Mouse (Mus musculus): ENCODE data around the gene Eva1b.

Eva1b gene

DNA sequence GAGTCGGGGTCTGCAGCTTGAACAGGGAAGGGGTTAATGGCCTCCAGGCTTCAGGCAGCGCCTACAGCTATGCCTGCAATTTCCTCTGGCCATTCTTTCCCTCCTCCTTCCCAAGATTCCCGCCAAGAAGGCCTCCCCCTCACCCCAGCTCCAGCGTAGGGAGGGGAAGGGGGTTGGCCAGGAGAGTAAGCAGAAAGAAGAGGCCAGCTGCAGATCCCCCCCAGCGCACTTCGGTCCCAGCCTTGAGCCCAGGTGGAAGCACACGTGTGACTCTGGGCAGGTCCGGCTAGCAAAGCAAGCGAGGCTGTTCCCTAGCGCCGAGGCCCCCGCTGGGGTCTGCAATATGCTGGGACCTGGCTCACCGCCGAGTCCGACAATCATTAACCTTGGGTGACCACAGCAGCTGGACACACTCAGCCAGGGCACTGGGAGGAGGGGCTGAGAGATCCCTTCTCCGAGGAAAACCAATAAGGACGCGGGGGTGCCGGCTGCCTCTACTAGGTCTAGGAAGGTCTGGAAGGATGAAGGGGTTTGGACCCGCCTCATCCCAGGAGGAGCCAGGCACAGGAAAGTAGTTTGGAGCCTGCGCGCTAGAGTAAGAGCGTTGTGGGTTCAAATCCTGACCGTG is at the start of gene Eva1b:
Gene Eva1b, plus strand, starts transcription at position 212 of the 628 bp plus-strand sequence.
- DNase-seq (ENCODE audit: low spot score): peak; percentile 97

GRCm38 (mm10) chr4:126099365-126099764 is 48.2 kb upstream of the Eva1b start:
- no peak for DNase-seq (ENCODE audit: low spot score)

GRCm38 (mm10) chr4:126100764-126101163 is 46.8 kb upstream of the Eva1b start:
- DNase-seq (ENCODE audit: low spot score): no peak

DNA sequence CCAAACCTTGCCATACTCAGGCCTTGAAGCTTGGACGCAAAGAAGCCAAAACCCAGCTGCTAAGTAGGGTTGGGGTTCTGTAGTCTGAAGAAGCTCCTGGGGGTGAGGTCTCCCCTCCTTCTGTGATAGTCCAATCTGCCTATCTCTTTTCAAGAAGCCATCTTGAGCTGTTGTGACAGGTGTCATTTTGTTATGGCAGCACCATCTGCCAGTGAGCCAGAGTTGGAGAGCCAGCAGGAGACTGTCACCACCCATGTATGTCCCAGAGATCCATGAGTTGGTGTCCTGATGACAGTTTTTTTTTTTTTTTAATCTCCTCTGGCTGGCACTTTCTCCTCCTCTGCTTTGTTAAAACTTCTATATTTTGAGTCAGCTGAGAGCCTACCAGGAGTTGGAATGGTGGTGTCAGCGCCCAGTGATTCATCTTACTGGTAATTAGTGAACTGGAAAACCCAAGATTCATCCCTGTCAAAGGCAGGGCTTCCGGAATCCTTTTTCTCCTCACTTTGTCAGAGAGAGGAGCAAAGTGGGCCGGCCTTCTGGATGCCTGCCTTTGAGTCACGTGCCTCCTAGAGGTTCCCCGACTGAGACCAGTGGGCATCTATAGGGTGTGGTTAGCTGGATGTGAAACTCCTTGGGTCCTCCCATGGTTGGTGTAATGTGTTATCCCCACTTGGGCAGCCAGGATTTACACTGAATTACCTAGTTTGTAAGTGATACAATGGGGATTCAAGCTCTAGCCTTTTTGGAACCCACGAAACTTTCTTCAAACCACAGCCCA is 45.3 kb upstream of the Eva1b start:
- no peak for DNase-seq (ENCODE audit: low spot score)

- DNase-seq (ENCODE audit: low spot score): peak; percentile 91
Measured at GRCm38 (mm10) chr4:126103057-126103581, 44.4 kb upstream of the Eva1b start.

DNA sequence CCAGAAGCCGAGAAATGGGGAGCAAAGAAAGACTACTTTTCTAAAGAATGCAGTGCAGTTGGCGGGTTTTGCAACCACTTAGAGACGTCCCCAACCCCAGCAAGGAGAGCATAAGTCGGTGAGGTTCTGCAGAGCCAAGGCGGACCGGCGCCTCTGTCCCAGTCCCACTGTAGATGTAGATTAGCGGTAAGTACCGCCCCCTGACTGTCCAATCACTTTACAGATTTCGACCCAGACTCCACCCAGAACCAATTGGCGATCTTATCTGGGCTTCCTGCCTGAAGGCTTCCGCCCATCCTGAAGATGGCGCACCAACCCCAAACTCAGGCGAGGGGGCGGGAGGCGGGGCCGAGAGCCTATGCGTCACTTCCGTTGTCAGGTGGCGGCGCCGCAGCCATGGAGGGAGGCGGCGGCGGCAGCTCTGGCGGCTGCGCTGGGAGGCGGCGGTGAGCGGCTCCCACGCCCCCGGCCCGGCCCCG is 43.9 kb upstream of the Eva1b start, which contains the start of gene Stk40:
Gene Stk40, plus strand, starts transcription at position 368 of the 479 bp plus-strand sequence.
- DNase-seq (ENCODE audit: low spot score): peak; percentile 97

GRCm38 (mm10) chr4:126104261-126105075 is 43.1 kb upstream of the Eva1b start:
- DNase-seq (ENCODE audit: low spot score): peak; percentile 48

DNA sequence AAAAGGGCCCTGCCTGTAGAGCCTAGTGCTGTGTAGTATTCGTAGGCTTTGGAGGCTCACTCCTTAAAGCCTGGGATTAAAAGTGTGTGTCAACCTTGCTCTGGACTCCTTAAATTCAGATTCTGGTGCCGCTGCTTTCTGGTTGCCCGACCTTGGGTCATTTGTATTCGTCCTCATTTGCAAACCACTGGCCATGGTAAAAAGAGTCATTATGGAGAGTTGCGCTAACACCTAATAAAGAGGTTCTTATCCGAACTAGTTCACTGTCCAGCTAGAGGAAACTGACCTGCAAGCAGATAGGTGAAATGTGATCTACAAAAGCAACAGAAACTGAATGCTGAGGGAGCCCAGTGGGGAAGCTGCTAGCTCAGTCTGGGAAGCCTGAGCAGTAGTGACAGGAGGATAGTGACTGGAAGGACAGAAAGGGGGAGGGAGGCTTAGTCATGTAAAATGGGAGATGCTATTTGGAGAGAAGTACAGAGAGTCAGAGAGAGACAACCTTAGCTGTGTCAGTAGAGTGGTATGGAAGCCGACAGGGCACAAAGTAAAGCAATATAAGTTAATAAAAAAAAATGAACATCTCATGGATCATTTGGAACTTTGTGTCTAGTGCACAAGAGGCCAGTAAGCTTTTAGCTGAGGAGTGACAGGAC is 42.3 kb upstream of the Eva1b start:
- DNase-seq (ENCODE audit: low spot score): no peak

DNA sequence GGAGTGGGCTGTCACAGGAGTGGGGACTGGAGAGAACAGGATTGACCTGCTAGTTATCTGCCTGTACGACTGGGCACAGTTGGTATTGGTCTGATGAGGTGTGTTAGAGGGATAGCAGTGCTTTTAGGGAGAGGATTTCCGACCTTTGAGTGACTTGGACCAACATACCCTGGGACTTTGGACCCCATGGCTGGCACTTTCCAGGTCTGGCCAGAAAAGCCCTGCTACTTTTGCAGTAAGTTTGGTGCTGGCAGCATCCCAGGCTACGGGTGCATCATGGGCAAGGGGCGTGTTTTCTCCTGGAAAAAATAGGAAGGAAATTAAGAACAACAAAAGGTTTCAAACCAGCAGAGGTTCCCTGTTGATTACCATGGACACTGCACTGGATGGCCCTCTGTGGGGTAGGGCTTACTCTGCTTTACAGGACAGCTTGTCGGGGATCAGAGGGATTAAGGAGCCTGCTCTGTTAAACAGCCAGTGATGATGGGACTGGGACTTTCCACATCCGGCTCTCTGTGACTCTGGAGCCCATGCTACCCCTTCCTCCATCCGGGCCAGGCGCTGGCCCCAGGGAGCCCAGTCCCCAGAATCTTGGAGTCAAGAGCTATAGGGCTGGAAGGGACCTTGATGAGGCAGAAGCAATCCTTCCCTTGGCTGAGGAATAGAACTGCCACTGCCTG is 39.3 kb upstream of the Eva1b start:
- DNase-seq (ENCODE audit: low spot score): no peak

- no peak for DNase-seq (ENCODE audit: low spot score)
Measured at GRCm38 (mm10) chr4:126109613-126110373, 37.8 kb upstream of the Eva1b start.

DNA sequence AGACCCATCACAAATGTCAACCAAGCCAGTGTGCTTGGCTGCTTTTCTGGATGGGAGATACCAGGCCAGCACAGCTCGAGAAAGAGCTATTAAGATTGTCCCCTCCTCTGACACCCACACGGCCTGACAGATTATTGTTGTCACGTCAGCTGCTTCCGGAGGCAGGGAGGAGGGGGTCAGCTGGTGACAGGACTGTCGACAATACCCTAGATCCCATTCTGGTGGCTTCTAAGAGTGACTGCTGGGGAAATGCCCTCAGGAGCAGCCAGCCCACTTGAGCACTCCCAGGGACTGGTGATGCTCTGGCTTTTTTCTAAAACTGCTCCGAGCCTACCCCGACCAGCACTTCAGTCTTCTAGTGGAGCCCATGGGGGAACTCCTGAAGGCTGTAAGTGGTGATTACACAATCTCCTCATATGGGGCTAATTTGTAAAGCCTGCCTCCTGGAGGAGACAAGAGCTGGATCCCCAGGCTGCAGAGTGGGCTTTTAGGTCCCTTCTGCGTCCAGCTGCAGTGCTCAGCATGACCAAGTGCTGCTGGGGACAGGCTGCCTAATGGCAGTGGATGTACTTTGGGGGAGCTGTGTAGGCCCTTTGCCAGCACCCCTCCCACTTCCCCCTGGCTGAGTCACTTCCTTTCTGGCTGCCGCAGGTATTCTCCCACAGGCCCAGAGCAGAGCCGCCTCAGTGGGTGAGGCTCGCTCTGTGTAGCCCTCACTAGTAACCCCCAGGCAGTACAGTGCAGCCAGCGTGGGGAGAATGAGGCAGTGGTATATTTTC is 37.0 kb upstream of the Eva1b start:
- peak; percentile 47 for DNase-seq (ENCODE audit: low spot score)

DNA sequence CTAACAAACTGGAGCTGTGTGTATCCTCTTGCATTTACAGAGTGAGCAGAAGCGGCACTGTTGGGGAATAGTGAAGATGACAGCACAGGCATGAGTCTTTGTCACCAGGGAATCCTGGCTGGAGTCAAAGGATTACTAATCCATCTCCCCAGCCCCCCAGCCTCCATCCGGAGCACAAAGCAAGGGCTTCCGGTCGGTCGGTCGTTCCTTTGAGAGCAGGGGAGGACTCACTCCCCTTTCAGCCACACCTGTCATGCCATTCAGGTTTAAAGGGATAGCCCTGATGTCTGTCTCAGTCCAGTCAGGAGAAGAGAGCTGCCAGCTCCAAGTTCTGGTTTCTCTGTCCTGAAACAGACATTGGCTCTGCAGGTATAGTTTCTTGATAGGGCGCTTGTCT is 36.4 kb upstream of the Eva1b start:
- DNase-seq (ENCODE audit: low spot score): no peak

DNA sequence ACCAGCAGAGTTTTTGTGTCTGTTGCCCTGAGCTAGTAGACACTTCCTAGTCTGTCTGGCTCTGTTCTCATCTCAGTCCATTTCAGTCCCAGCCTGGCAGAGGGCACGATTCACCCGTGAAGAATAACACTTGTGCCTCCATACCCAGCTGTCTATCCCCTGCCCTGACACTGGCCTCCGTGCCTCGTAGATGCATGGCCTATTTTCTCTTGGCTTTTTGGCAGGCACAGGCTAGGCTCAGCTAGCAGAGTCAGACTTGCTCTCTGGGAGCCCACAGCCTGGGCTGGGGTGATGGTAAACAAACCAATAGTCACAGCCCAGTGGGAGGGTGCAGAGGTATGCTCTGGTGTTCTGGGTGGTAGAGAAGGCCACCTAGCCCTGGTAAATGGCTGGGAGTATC is 34.3 kb upstream of the Eva1b start:
- no peak for DNase-seq (ENCODE audit: low spot score)

- no peak for DNase-seq (ENCODE audit: low spot score)
Measured at GRCm38 (mm10) chr4:126113943-126114342, 33.6 kb upstream of the Eva1b start.

- no peak for DNase-seq (ENCODE audit: low spot score)
Measured at GRCm38 (mm10) chr4:126115411-126115810, 32.1 kb upstream of the Eva1b start.

- no peak for DNase-seq (ENCODE audit: low spot score)
Measured at GRCm38 (mm10) chr4:126115871-126116521, 31.5 kb upstream of the Eva1b start.

- DNase-seq (ENCODE audit: low spot score): no peak
Measured at GRCm38 (mm10) chr4:126117116-126117515, 30.4 kb upstream of the Eva1b start.

DNA sequence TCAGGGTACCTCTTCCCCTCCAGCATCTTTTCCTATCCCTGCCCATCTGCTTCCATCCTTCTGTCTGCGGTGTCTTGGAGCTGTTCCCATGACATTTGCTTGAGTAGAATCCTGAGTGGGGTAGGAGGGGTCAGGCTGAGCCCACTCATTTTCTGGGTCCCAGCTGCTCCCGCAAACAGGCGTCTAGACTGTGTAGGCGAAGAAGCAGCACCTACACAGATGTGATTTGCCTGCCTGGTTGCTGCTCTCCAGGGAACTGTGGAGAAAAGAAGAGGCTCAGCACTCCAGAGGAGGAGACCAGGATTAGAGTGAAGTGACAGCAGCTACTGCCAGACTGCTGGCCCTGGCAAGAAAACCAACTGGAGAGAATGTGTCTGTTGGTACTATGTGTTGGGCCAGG is 28.9 kb upstream of the Eva1b start:
- DNase-seq (ENCODE audit: low spot score): no peak

DNA sequence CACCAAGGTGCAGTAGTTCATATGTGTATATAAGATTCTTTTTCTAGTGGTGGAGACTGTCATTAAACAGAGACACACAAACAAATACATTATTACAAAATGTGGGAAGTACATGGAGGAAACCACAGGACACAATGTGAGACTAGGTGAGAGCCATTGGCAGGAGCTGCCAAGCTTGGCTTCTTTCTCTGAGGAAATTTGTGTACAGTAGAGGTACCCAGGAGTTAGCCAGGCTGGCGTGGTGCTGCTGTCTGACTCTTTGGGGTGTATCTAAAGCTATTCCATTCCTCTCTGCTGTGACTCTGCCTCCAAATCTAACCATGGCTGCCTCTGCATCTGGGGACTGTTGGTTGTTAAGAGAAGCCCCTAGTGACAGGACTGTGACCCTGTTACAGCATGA is 28.5 kb upstream of the Eva1b start:
- DNase-seq (ENCODE audit: low spot score): no peak

Measured in yolk sac, embryonic 10.5 days (tissue).